In the genomic region with DNA sequence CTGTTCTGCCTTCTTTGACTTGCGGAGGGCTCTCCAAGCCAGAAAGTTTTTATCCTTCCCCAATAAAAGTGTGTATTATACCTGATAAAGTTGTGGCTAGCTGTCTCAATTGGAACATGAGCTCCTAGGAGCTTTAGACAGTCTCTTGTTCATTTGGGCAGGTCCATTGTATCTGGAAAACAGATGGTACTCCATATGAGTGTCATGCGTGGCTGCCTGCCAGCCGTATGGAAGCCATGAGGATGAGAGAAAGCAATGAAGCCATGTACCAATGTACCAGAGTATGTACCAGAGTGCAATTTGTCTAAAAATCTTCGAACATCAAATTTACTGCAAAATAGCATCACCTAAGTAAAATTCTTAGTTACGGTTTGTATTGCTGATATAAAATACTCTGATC, we compare ENCODE assay signal across 21 mouse cellular contexts.
DNase-seq lines count a peak whose midpoint lies in the region; ATAC-seq lines count a peak whose summit lies in the region.
"Had no signal": no experiment of that assay in that cellular context is flagged by ENCODE, and none has a peak within 500 bp of the region (broad histone marks: within the 10 kb centered on the region; RNA-seq: fewer than 3 reads in every experiment).

No protein-coding gene starts in this region.

- H3K4me2 ChIP-seq in forebrain, embryonic 11.5 days (ENCODE audit: low read depth, low read length, severe bottlenecking), result no peak overlapping the region
- H3K4me2 ChIP-seq: embryonic facial prominence, embryonic 13.5 days; hindbrain, embryonic 15.5 days; limb, embryonic 13.5 days; midbrain, embryonic 15.5 days had no signal

- whole genome bisulfite sequencing in forebrain, embryonic 11.5 days, result 90% methylated on average over 5 of the region's 5 CpGs

- no peak overlapping the region for H3K4me3 ChIP-seq in forebrain, embryonic 11.5 days (ENCODE audit: low read depth, low read length)
- H3K4me3 ChIP-seq: embryonic facial prominence, embryonic 13.5 days; heart, adult 2 months; hindbrain, embryonic 15.5 days; limb, embryonic 13.5 days; midbrain, embryonic 15.5 days had no signal

- H3K4me1 ChIP-seq in forebrain, embryonic 11.5 days (replicated peaks; ENCODE audit: control insufficient read depth, insufficient read depth, low read length), result no peaks in the 10 kb centered on the region
- H3K4me1 ChIP-seq: embryonic facial prominence, embryonic 13.5 days; hindbrain, embryonic 15.5 days; limb, embryonic 13.5 days had no signal

- no peaks in the 10 kb centered on the region for H3K9me3 ChIP-seq in forebrain, embryonic 11.5 days (ENCODE audit: control insufficient read depth, low read length)
- H3K9me3 ChIP-seq: embryonic facial prominence, embryonic 13.5 days; hindbrain, embryonic 15.5 days; limb, embryonic 13.5 days; midbrain, embryonic 15.5 days had no signal

- no peak overlapping the region for H3K9ac ChIP-seq in forebrain, embryonic 11.5 days (ENCODE audit: low read length)
- H3K9ac ChIP-seq: embryonic facial prominence, embryonic 13.5 days; hindbrain, embryonic 15.5 days; limb, embryonic 13.5 days; midbrain, embryonic 15.5 days had no signal

- no peak for ATAC-seq in granulocyte monocyte progenitor cell, adult 5-6 weeks (replicated peaks; ENCODE audit: poor library complexity, severe bottlenecking)
- no peak for ATAC-seq in forebrain, embryonic 11.5 days (replicated peaks; ENCODE audit: low FRiP score)
- ATAC-seq: forebrain, embryonic 16.5 days; midbrain, embryonic 15.5 days had no signal

- no peak overlapping the region for H3K27ac ChIP-seq in forebrain, embryonic 11.5 days (ENCODE audit: low read depth, low read length)
- H3K27ac ChIP-seq: embryonic facial prominence, embryonic 13.5 days; heart, adult 2 months; hindbrain, embryonic 15.5 days; limb, embryonic 13.5 days; macrophage; midbrain, embryonic 15.5 days had no signal

- peak; percentile 21 to 66 for DNase-seq in frontal cortex, postnatal 36 days (ENCODE audit: low spot score in 2 of 2)
- DNase-seq in frontal cortex, postnatal 14 days (ENCODE audit: low spot score in 2 of 2), result no peak
- DNase-seq in cerebellum, adult 11-12 months, result peak; percentile 68
- peak; percentile 59 for DNase-seq in layer of hippocampus, adult 11-12 months (ENCODE audit: low spot score)
- peak; percentile 12 to 33 for DNase-seq in right cerebral cortex, adult 2 months (ENCODE audit: low spot score in 2 of 2)
- DNase-seq in forebrain, embryonic 11.5 days (ENCODE audit: low spot score), result no peak
- DNase-seq in testis, postnatal 14 days (ENCODE audit: low spot score), result no peak
- DNase-seq: adrenal gland, postnatal 14 days; B cell, adult 2 months; heart, adult 2 months; heart, postnatal 10 days; kidney, adult 2 months; lung, adult 18-20 months; thymus, adult 18-20 months had no signal

- H3K36me3 ChIP-seq in forebrain, embryonic 11.5 days (ENCODE audit: control insufficient read depth, insufficient read depth, low read length), result no peaks in the 10 kb centered on the region
- H3K36me3 ChIP-seq: embryonic facial prominence, embryonic 13.5 days; hindbrain, embryonic 15.5 days; limb, embryonic 13.5 days; midbrain, embryonic 15.5 days had no signal

- no peaks in the 10 kb centered on the region for H3K27me3 ChIP-seq in forebrain, embryonic 11.5 days (ENCODE audit: control insufficient read depth, insufficient read depth, low read length)
- H3K27me3 ChIP-seq: embryonic facial prominence, embryonic 13.5 days; hindbrain, embryonic 15.5 days; limb, embryonic 13.5 days; midbrain, embryonic 15.5 days had no signal

Comparison
In these comparisons a context has a peak if more than half of its experiments do, and no peak if none do; other contexts are left out.
1. DNase-seq: peak in frontal cortex, postnatal 36 days (2 of 2), cerebellum, adult 11-12 months (single experiment), layer of hippocampus, adult 11-12 months (single experiment) and right cerebral cortex, adult 2 months (2 of 2); none in frontal cortex, postnatal 14 days (0 of 2), forebrain, embryonic 11.5 days (single experiment) and testis, postnatal 14 days (single experiment).